Mouse (Mus musculus) kidney, embryonic 14.5 days (tissue): ENCODE measurements around the gene Gm20828. TPM values are rescaled to one million over a fixed set of nuclear protein-coding genes. Genes with fewer than 3 reads are reported as not detected.
"Not testable (repeated sequence)": the region's sequence is repeated elsewhere in the genome, so short reads cannot be mapped to it uniquely, and the experiment has no call there.

Experiments
- ATAC-seq: fragments of 200-750 bp; cut with Nextera tagmentation; 2 replicates; pipeline ENCODE4 v1.8.0; 2017; ENCODE audit warnings: moderate number of reproducible peaks, mild to moderate bottlenecking, moderate TSS enrichment, moderate library complexity; ENCODE audit not compliant: low FRiP score, low TSS enrichment
- H3K27ac ChIP-seq: fragments of 300-500 bp; sonication (generic); 2 replicates; pipeline ENCODE4 v1.5.1; 2014; ENCODE audit warnings: low read depth, mild to moderate bottlenecking, low read length, moderate library complexity, mixed read lengths
- H3K27me3 ChIP-seq: fragments of 300-500 bp; sonication (generic); 2 replicates; pipeline ENCODE4 v1.6.1; 2014; ENCODE audit warnings: mild to moderate bottlenecking, low read length; ENCODE audit not compliant: control insufficient read depth, insufficient read depth
- H3K36me3 ChIP-seq: fragments of 300-500 bp; sonication (generic); 2 replicates; pipeline ENCODE4 v1.6.1; 2014; ENCODE audit warnings: low read length, mixed read lengths; ENCODE audit not compliant: control insufficient read depth, insufficient read depth
- H3K4me1 ChIP-seq: fragments of 300-500 bp; sonication (generic); 2 replicates; pipeline ENCODE4 v1.6.1; 2014; ENCODE audit warnings: low read length, mixed read lengths; ENCODE audit not compliant: control insufficient read depth, insufficient read depth
- H3K4me2 ChIP-seq: fragments of 300-500 bp; sonication (generic); replicated peaks from 2 replicates; pipeline ENCODE4 v1.6.1; 2014; ENCODE audit warnings: low read depth, mild to moderate bottlenecking, low read length
- H3K4me3 ChIP-seq: fragments of 300-500 bp; sonication (generic); 2 replicates; pipeline ENCODE4 v1.5.1; 2014; ENCODE audit warnings: mild to moderate bottlenecking, low read length
- H3K9ac ChIP-seq: fragments of 300-500 bp; sonication (generic); 2 replicates; pipeline ENCODE4 v1.6.1; 2014; ENCODE audit warnings: low read depth, mild to moderate bottlenecking, low read length, moderate library complexity
- H3K9me3 ChIP-seq: fragments of 300-500 bp; sonication (generic); 2 replicates; pipeline ENCODE4 v1.6.1; 2016; ENCODE audit warnings: low read length; ENCODE audit not compliant: control insufficient read depth
- WGBS: fragments of 180-500 bp; shearing (Covaris S2); extraction: QIAGEN DNeasy Blood & Tissue Kit; methylation state at CpG from one replicate; pipeline ENCODE4 v1.1.7; 2014; 5-methylcytosine and 5-hydroxymethylcytosine counted together
- polyA plus RNA-seq: library from polyadenylated mRNA; unstranded; fragments of >200 nt; fragmentation: Nextera tagmentation; extraction: Ambion mirVana; gene quantifications from 2 replicates; pipeline ENCODE4 v1.2.1, GENCODE M21; 2014

The Gm20828 gene
- polyA plus RNA-seq = not detected in 2 replicates

- not testable (repeated sequence) for H3K4me1 ChIP-seq, H3K4me2 ChIP-seq, H3K27me3 ChIP-seq, ATAC-seq, H3K9me3 ChIP-seq, H3K4me3 ChIP-seq, H3K9ac ChIP-seq, H3K36me3 ChIP-seq, H3K27ac ChIP-seq
- WGBS = no CpG with 5 or more reads among the region's 3 CpGs
Observed at GRCm38 (mm10) chrY:11199274-11199673, at the start of gene Gm20828. TSS of gene Gm20828 (minus strand) at chrY:11199374.
